Mouse (Mus musculus) heart, adult 2 months (tissue): ENCODE measurements at regions not wholly inside any gene's neighbourhood (a gene's known extent, or its start where the extent isn't known, plus 50 kb on each side); places are given as distances from the start of the nearest gene placed in this dataset.

ENCODE experiments used
- DNase-seq, 2 experiments: peaks; one replicate each; pipeline ENCODE4 v3.0.0; 2021
- H3K27ac ChIP-seq: fragments of 200-600 bp; 2 replicates; pipeline ENCODE4 v1.8.1; 2022
- H3K27me3 ChIP-seq: fragments of 200-500 bp; 2 replicates; pipeline ENCODE4 v1.6.1; 2012; ENCODE audit warnings: mild to moderate bottlenecking, low read length, inconsistent platforms, mixed read lengths; ENCODE audit not compliant: control insufficient read depth, insufficient read depth
- H3K36me3 ChIP-seq: fragments of 200-500 bp; 2 replicates; pipeline ENCODE4 v1.6.1; 2012; ENCODE audit warnings: low read length, inconsistent platforms; ENCODE audit not compliant: control insufficient read depth, insufficient read depth
- H3K4me1 ChIP-seq: fragments of 200-500 bp; 2 replicates; pipeline ENCODE4 v1.6.1; 2011; ENCODE audit warnings: low read length; ENCODE audit not compliant: control insufficient read depth, insufficient read depth
- H3K4me3 ChIP-seq: fragments of 200-600 bp; 2 replicates; pipeline ENCODE4 v1.8.1; 2022
- H3K79me2 ChIP-seq: fragments of 200-500 bp; replicated peaks from 2 replicates; pipeline ENCODE4 v1.6.1; 2012; ENCODE audit warnings: mild to moderate bottlenecking, inconsistent platforms, low read length, moderate library complexity, mixed read lengths; ENCODE audit not compliant: control insufficient read depth, insufficient read depth
- H3K9ac ChIP-seq: fragments of 200-500 bp; 2 replicates; pipeline ENCODE4 v1.6.1; 2012; ENCODE audit warnings: low read depth, mild to moderate bottlenecking, control low read depth, inconsistent platforms, low read length, mixed read lengths
- CTCF ChIP-seq: fragments of 200-600 bp; IDR thresholded peaks from 2 replicates; pipeline ENCODE4 v1.8.1; 2022; ENCODE audit warnings: antibody characterized with exemption, mild to moderate bottlenecking, moderate library complexity
- EP300 ChIP-seq: fragments of 200-500 bp; IDR thresholded peaks from 2 replicates; pipeline ENCODE4 v1.6.1; 2011; ENCODE audit warnings: low read depth, low read length, control low read depth; ENCODE audit not compliant: insufficient read depth
- POLR2A ChIP-seq: fragments of 200-500 bp; IDR thresholded peaks from 2 replicates; pipeline ENCODE4 v1.6.1; 2011; ENCODE audit warnings: mild to moderate bottlenecking, low read depth, low read length, control low read depth; ENCODE audit not compliant: insufficient read depth
- WGBS: fragments of 180-500 bp; shearing (Covaris S2); methylation state at CpG from one replicate; pipeline ENCODE4 v1.1.7; 2018; 5-methylcytosine and 5-hydroxymethylcytosine counted together
- intact Hi-C: fragments of 180-260 bp; cut with DNase I; formaldehyde crosslinking; loops from one replicate; pipeline ENCODE4 v1.15.1; 2025

- no peaks in the 10 kb centered on the region for H3K27me3 ChIP-seq
- H3K79me2 ChIP-seq, result no peaks in the 10 kb centered on the region
- no peak overlapping the region for H3K4me3 ChIP-seq
- TF ChIP-seq EP300 (no peak), POLR2A (no peak), CTCF (no peak)
- H3K4me1 ChIP-seq, result no peaks in the 10 kb centered on the region
- H3K9ac ChIP-seq, result no peak overlapping the region
- DNase-seq, result peak in 1 of 2 experiments; percentile 9
- H3K27ac ChIP-seq, result no peak overlapping the region
- H3K36me3 ChIP-seq, result no peaks in the 10 kb centered on the region
- 59% methylated on average over 6 of the region's 6 CpGs for WGBS
- intact Hi-C loops, result no loop called here
Measured at GRCm38 (mm10) chr14:24829001-24829400, 342.1 kb downstream of the Rps24 start.

GRCm38 (mm10) chr14:24833211-24833610, 346.3 kb downstream of the Rps24 start:
- TF ChIP-seq EP300, result no peak
- TF ChIP-seq CTCF, result no peak
- no peak for TF ChIP-seq POLR2A
- no peak overlapping the region for H3K9ac ChIP-seq
- no peak overlapping the region for H3K4me3 ChIP-seq
- H3K79me2 ChIP-seq, result no peaks in the 10 kb centered on the region
- H3K27me3 ChIP-seq, result no peaks in the 10 kb centered on the region
- DNase-seq, result no peak
- no peaks in the 10 kb centered on the region for H3K4me1 ChIP-seq
- H3K27ac ChIP-seq, result no peak overlapping the region
- H3K36me3 ChIP-seq, result no peaks in the 10 kb centered on the region
- intact Hi-C loops, result no loop called here
- 68% methylated on average over 2 of the region's 2 CpGs for WGBS

- DNase-seq, result no peak
- no peak for TF ChIP-seq POLR2A
- no peak for TF ChIP-seq CTCF
- TF ChIP-seq EP300, result no peak
- intact Hi-C loops, result no loop called here
- no peak overlapping the region for H3K27ac ChIP-seq
- no peaks in the 10 kb centered on the region for H3K4me1 ChIP-seq
- no peaks in the 10 kb centered on the region for H3K36me3 ChIP-seq
- H3K9ac ChIP-seq, result no peak overlapping the region
- 72% methylated on average over 4 of the region's 4 CpGs for WGBS
- H3K4me3 ChIP-seq, result no peak overlapping the region
- H3K27me3 ChIP-seq, result no peaks in the 10 kb centered on the region
- H3K79me2 ChIP-seq, result no peaks in the 10 kb centered on the region
Measured at GRCm38 (mm10) chr14:24838219-24838618, 351.3 kb downstream of the Rps24 start.

- TF ChIP-seq EP300 (no peak), CTCF (no peak)
- no peaks in the 10 kb centered on the region for H3K79me2 ChIP-seq
- no peak overlapping the region for H3K27ac ChIP-seq
- no peak overlapping the region for H3K9ac ChIP-seq
- no peaks in the 10 kb centered on the region for H3K4me1 ChIP-seq
- no peak overlapping the region for H3K4me3 ChIP-seq
- no peaks in the 10 kb centered on the region for H3K27me3 ChIP-seq
- no peak for DNase-seq
- WGBS, result 91% methylated on average over 4 of the region's 4 CpGs
- H3K36me3 ChIP-seq, result no peaks in the 10 kb centered on the region
- intact Hi-C loops, result no loop called here
Measured at GRCm38 (mm10) chr14:24839056-24839455, 352.1 kb downstream of the Rps24 start.

- H3K27me3 ChIP-seq, result no peaks in the 10 kb centered on the region
- WGBS, result 74% methylated on average over 17 of the region's 17 CpGs
Measured at GRCm38 (mm10) chr14:24841715-24842496, 355.0 kb downstream of the Rps24 start.

GRCm38 (mm10) chr14:24843626-24844025, 356.7 kb downstream of the Rps24 start:
- H3K27ac ChIP-seq, result no peak overlapping the region
- WGBS, result 65% methylated on average over 4 of the region's 4 CpGs
- no peaks in the 10 kb centered on the region for H3K79me2 ChIP-seq
- TF ChIP-seq POLR2A (no peak), CTCF (no peak), EP300 (no peak)
- H3K27me3 ChIP-seq, result no peaks in the 10 kb centered on the region
- intact Hi-C loops, result no loop called here
- no peak for DNase-seq
- H3K4me3 ChIP-seq, result no peak overlapping the region
- H3K9ac ChIP-seq, result no peak overlapping the region
- H3K36me3 ChIP-seq, result no peaks in the 10 kb centered on the region
- no peaks in the 10 kb centered on the region for H3K4me1 ChIP-seq

More at GRCm38 (mm10) chr14:24841715-24842496, 355.0 kb downstream of the Rps24 start:
- H3K9ac ChIP-seq, result no peak overlapping the region
- no peaks in the 10 kb centered on the region for H3K4me1 ChIP-seq
- H3K79me2 ChIP-seq, result no peaks in the 10 kb centered on the region
- TF ChIP-seq CTCF, result no peak
- TF ChIP-seq POLR2A, result no peak
- TF ChIP-seq EP300, result no peak
- no peak overlapping the region for H3K27ac ChIP-seq
- DNase-seq, result no peak
- H3K4me3 ChIP-seq, result no peak overlapping the region
- no peaks in the 10 kb centered on the region for H3K36me3 ChIP-seq
- intact Hi-C loops, result no loop called here
